Mouse (Mus musculus): ENCODE measurements around the gene Gm5862.
"Not testable (repeated sequence)": the region's sequence is repeated elsewhere in the genome, so short reads cannot be mapped to it uniquely, and the experiment has no call there.

Gm5862 gene

DNA sequence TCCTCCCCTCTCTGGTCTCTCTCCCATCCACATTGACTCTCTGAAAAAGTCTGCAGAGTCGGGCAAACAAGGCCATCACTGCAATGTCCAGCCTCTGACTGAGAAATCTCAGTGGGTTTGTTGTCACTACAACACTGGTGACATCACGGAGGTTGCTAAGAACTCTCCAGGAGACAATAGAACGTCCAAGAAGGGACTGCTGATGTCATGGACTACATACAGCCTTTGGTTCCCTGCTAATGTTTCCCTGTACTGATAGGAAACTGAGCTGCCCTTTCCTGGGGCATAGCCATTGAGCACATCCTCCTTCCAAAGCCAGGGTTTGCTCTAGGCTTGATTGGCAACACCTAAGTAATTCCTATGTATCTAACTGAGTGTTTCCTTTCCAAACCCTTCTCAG lies at the start of gene Gm5862:
Gene Gm5862, minus strand, starts transcription at position 101 of the 400 bp plus-strand sequence.
- DNase-seq = not testable (repeated sequence)

GRCm38 (mm10) chr5:26070716-26071115 lies 48.0 kb upstream of the Gm5862 start:
- DNase-seq = no peak

DNA sequence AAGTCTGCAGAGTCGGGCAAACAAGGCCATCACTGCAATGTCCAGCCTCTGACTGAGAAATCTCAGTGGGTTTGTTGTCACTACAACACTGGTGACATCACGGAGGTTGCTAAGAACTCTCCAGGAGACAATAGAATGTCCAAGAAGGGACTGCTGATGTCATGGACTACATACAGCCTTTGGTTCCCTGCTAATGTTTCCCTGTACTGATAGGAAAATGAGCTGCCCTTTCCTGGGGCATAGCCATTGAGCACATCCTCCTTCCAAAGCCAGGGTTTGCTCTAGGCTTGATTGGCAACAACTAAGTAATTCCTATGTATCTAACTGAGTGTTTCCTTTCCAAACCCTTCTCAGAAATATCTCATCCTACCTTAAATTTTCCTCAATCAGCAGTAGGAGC lies 35.8 kb upstream of the Gm5862 start, which contains the start of gene Gm7347:
Gene Gm7347, minus strand, starts transcription at position 101 of the 400 bp plus-strand sequence.
- not testable (repeated sequence) for DNase-seq

DNA sequence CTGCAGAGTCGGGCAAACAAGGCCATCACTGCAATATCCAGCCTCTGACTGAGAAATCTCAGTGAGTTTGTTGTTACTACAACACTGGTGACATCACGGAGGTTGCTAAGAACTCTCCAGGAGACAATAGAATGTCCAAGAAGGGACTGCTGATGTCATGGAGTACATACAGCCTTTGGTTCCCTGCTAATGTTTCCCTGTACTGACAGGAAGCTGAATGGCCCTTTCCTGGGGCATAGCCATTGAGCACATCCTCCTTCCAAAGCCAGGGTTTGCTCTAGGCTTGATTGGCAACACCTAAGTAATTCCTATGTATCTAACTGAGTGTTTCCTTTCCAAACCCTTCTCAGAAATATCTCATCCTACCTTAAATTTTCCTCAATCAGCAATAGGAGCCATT lies 16.7 kb upstream of the Gm5862 start, which contains the start of gene Speer4a:
Gene Speer4a, minus strand, starts transcription at position 101 of the 400 bp plus-strand sequence.
- DNase-seq = not testable (repeated sequence)

DNA sequence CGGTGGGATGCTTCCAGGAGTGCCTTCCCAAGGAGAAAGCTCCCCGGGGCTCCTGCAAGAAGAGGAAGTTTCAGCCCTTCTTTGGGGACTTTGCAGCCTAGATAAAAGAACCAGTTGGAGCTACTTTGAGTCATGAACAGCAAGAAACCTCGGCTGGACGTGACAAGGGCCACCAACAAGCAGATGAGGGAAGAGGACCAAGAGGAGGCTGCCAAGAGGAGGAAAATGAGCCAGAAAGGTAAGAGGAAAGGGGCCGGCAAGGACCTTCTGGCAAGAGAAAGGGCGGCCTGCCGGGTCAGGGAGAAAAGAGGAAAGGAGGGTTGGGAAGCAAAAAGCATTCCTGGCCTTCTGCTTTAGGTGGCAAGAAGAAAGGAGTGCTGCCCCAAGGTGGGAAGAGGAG lies 15.0 kb downstream of the Gm5862 start:
- not testable (repeated sequence) for DNase-seq

GRCm38 (mm10) chr5:26006937-26007695 lies 15.6 kb downstream of the Gm5862 start:
- DNase-seq = peak; percentile 39

GRCm38 (mm10) chr5:26004698-26005097 lies 18.0 kb downstream of the Gm5862 start, which contains the start of gene Gm1979:
Gm1979 (minus strand) TSS chr5:26004798.
- not testable (repeated sequence) for DNase-seq

GRCm38 (mm10) chr5:25988550-25988949 lies 34.2 kb downstream of the Gm5862 start, which contains the start of gene Gm21698:
Gm21698 (minus strand) TSS chr5:25988650.
- not testable (repeated sequence) for DNase-seq

DNA sequence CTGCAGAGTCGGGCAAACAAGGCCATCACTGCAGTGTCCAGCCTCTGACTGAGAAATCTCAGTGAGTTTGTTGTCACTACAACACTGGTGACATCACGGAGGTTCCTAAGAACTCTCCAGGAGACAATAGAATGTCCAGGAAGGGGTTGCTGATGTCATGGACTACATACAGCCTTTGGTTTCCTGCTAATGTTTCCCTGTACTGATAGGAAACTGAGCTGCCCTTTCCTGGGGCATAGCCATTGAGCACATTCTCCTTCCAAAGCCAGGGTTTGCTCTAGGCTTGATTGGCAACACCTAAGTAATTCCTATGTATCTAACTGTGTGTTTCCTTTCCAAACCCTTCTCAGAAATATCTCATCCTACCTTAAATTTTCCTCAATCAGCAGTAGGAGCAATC lies 50.2 kb downstream of the Gm5862 start, which contains the start of gene Gm21680:
Gene Gm21680, minus strand, starts transcription at position 101 of the 400 bp plus-strand sequence.
- DNase-seq = not testable (repeated sequence)
